Mouse (Mus musculus) brain, embryonic 14.5 days (tissue): ENCODE measurements around the gene Baz1a.

Experiments used
- CTCF ChIP-seq: fragments of 200-500 bp; IDR thresholded peaks from 2 replicates; pipeline ENCODE4 v1.5.1; 2012; ENCODE audit warnings: inconsistent platforms, mild to moderate bottlenecking, moderate library complexity, borderline replicate concordance; ENCODE audit not compliant: insufficient read depth, insufficient read length; ENCODE audit errors: extremely low read depth
- POLR2A ChIP-seq: fragments of 200-500 bp; IDR thresholded peaks from 2 replicates; pipeline ENCODE4 v1.6.1; 2012; ENCODE audit warnings: mild to moderate bottlenecking, inconsistent platforms, borderline replicate concordance; ENCODE audit not compliant: poor library complexity, insufficient read depth, insufficient read length, severe bottlenecking; ENCODE audit errors: extremely low read depth

GRCm38 (mm10) chr12:54980532-54980931 lies 33.6 kb downstream of the Baz1a start:
- TF ChIP-seq CTCF = no peak
- no peak for TF ChIP-seq POLR2A
